Mouse (Mus musculus) liver, embryonic 14 days (tissue): ENCODE measurements around the gene Pnmal2. TPM values are rescaled to one million over a fixed set of nuclear protein-coding genes. Genes with fewer than 3 reads are reported as not detected.

Experiments used
- polyA plus RNA-seq: library from polyadenylated mRNA; depleted of rRNA; stranded (reverse); fragments of >200 nt; gene quantifications from 2 replicates; pipeline ENCODE4 v1.2.3, GENCODE M21; 2012; rRNA removed

Gene Pnmal2
- 0.05 and 0.26 TPM in 2 replicates for polyA plus RNA-seq

GRCm38 (mm10) chr7:16944061-16944807 lies at the start of gene Pnmal2:
Pnmal2 (plus strand) TSS chr7:16944682.

GRCm38 (mm10) chr7:16906281-16906680 lies 38.2 kb upstream of the Pnmal2 start, which contains the start of gene Ptgir:
Ptgir (plus strand) TSS chr7:16906490.

GRCm38 (mm10) chr7:16924037-16924834 lies 20.2 kb upstream of the Pnmal2 start, which contains the start of gene Calm3:
Calm3 (minus strand) TSS chr7:16924114.

GRCm38 (mm10) chr7:16959539-16960187 lies 15.2 kb downstream of the Pnmal2 start, which contains the start of gene Pnmal1:
Pnmal1 (plus strand) TSS chr7:16959679.

GRCm38 (mm10) chr7:16982859-16983568 lies 38.5 kb downstream of the Pnmal2 start, which contains the start of gene Gm42372:
Gm42372 (plus strand) TSS chr7:16983086.

GRCm38 (mm10) chr7:16992451-16992807 lies 47.9 kb downstream of the Pnmal2 start, which contains the start of gene Ccdc8:
Ccdc8 (plus strand) TSS chr7:16992708.

Other genes starting within 250 kb of the Pnmal2 start
- gene Ceacam9, start 222.8 kb upstream of the Pnmal2 start, polyA plus RNA-seq: not detected in 2 replicates
- 155 and 180 TPM in 2 replicates for gene Ap2s1, start 206.3 kb upstream of the Pnmal2 start, polyA plus RNA-seq
- gene Slc1a5, start 163.3 kb upstream of the Pnmal2 start, polyA plus RNA-seq: 128 and 153 TPM in 2 replicates
- gene Strn4, start 128.8 kb upstream of the Pnmal2 start, polyA plus RNA-seq: 36.0 and 43.2 TPM in 2 replicates
- gene Fkrp, start 128.0 kb upstream of the Pnmal2 start, polyA plus RNA-seq: 5.4 and 5.7 TPM in 2 replicates
- 2.5 and 2.8 TPM in 2 replicates for gene Prkd2, start 101.8 kb upstream of the Pnmal2 start, polyA plus RNA-seq
- gene Dact3, start 69.4 kb upstream of the Pnmal2 start, polyA plus RNA-seq: 0.46 and 0.71 TPM in 2 replicates
- 0.18 and 0.40 TPM in 2 replicates for gene Gng8, start 52.9 kb upstream of the Pnmal2 start, polyA plus RNA-seq
- gene Ptgir, start 38.2 kb upstream of the Pnmal2 start, polyA plus RNA-seq: 0.81 and 0.86 TPM in 2 replicates
- 87.2 and 93.1 TPM in 2 replicates for gene Calm3, start 20.6 kb upstream of the Pnmal2 start, polyA plus RNA-seq
- under 0.01 and 0.02 TPM in 2 replicates for gene Pnmal1, start 15.0 kb downstream of the Pnmal2 start, polyA plus RNA-seq
- gene Gm42372, start 38.4 kb downstream of the Pnmal2 start, polyA plus RNA-seq: under 0.01 TPM in 2 replicates
- gene Ccdc8, start 48.0 kb downstream of the Pnmal2 start, polyA plus RNA-seq: 2.4 and 2.5 TPM in 2 replicates
- 57.7 and 62.8 TPM in 2 replicates for gene Ppp5c, start 83.2 kb downstream of the Pnmal2 start, polyA plus RNA-seq
- 8.1 and 10.3 TPM in 2 replicates for gene Hif3a, start 117.7 kb downstream of the Pnmal2 start, polyA plus RNA-seq
- 0.05 and 0.16 TPM in 2 replicates for gene Psg16, start 129.4 kb downstream of the Pnmal2 start, polyA plus RNA-seq
- 0.01 TPM in 1 of 2 replicates, not detected in the other for gene Ceacam3, start 205.6 kb downstream of the Pnmal2 start, polyA plus RNA-seq